Mouse (Mus musculus): ENCODE data around the gene Tspan11. TPM values are rescaled to one million over a fixed set of nuclear protein-coding genes. Genes with fewer than 3 reads are reported as not detected.

Gene Tspan11
- total RNA-seq, 2 experiments from 2014 or later = not detected

DNA sequence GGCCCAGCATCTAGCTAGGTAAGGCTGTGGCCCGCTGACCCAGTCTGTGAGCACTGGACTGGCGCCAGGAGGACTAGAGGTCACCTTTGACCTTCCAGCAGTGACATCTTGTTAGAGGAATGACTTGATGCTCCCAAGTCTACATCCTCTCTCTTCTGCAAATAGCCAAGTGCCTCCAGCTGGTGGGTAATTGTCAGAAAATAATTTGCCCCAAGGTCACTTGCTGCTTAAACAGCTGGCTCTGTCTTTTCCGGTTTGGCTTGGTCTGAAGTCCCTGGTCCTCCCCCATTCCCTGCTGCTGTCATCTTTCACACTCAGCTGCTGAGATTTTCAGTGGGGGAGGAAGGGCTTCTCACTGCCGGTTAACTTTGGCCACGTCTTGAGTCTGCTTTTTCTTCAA lies 45.3 kb downstream of the Tspan11 start:
- no peak for ATAC-seq (replicated peaks; ENCODE audit: poor library complexity)

DNA sequence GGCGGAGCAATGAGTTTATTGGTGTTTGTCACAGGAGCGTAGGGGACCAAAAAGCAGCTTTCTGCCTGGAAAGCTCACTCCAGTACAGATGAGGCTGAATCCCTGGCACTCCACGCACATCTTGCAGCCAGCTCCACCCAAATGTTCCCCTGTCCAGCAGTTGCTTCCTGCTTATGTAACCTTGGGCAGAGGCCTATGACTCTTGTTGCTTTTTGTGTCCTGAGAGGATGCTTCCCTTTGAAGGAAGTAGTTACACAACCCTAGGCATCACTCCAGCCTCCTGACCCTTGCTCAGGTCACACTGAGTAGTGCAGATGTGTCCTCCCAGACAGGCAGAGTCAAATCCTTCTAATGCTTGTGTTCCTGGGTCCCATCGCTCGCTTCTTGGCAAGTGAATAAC lies 46.5 kb downstream of the Tspan11 start:
- ATAC-seq (replicated peaks; ENCODE audit: poor library complexity) = no peak

DNA sequence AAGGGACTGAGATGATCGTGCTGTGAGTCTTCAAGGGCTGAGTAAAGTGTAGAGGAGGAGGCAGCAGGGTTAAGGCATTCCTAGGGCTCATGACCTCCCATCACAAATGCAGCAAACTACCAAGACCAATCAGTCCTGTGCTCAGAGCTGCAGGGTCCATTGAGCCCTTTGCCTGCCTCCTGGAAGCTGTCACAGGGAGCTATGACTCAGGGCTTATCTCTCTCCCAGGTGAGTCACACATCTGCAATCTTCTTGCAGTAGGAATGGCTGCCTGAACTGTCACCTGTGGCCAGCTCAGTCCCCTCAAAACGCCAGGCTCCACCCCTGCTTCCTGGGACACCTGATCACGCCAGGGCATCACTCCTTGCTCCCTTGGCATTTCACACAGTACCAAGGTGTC lies 47.7 kb downstream of the Tspan11 start:
- ATAC-seq (replicated peaks; ENCODE audit: poor library complexity) = no peak

DNA sequence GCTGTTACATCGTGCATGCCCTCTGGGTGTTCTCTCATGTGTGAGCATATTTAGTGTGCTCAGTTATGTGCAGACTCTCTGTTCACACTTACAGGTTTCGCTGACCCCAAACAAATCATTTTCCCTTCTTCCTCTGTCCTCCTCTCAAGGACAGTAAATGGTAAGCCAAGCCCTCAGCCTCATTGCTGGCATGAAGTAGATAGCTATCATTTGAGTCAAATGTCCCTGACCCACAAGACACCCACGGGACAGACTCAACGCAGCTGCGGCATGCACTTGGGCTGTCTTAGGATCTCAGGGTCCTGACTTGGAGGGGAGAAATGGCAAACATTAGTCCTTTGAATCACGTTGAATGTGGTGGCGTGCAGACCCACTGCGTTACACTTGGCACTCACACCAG lies 55.0 kb downstream of the Tspan11 start:
- ATAC-seq (replicated peaks; ENCODE audit: poor library complexity) = no peak

DNA sequence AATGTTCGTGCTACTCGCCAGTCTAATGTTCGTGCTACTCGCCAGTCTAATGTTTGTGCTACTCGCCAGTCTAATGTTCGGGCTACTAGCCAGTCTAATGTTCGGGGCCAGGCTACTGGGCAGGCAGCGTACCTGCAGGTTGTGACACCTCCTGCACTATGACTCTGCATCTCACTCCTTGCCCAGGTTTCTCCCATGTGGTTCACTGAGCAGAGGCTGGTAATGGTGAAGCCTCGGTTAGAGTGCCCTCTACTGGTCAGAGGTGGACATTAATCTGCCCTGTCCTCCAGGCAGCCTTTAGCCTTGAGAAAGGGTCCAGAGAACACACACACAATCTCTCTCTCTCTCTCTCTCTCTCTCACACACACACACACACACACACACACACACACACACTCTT lies 58.3 kb downstream of the Tspan11 start:
- peak; percentile 93 for ATAC-seq (replicated peaks; ENCODE audit: poor library complexity)

DNA sequence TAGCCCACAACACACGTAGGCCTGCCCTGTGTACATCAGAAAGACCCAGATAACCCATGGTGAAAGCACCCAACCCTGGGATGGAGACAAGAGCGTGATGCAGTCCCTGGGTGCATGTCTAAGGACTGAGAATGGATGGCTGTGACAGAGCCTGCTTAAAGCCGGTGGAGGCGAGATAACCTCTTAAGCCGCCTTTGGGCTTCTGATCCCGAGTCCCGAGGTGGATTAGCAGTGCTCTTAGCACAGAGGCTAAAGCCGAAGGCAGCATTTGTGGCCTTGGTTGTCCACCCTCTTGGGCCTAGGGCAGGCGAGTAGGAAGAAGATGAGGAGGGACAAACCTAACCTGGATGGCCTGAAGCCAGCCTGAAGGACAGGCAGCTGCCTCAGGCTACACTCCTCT lies 61.3 kb downstream of the Tspan11 start:
- no peak for ATAC-seq (replicated peaks; ENCODE audit: poor library complexity)

DNA sequence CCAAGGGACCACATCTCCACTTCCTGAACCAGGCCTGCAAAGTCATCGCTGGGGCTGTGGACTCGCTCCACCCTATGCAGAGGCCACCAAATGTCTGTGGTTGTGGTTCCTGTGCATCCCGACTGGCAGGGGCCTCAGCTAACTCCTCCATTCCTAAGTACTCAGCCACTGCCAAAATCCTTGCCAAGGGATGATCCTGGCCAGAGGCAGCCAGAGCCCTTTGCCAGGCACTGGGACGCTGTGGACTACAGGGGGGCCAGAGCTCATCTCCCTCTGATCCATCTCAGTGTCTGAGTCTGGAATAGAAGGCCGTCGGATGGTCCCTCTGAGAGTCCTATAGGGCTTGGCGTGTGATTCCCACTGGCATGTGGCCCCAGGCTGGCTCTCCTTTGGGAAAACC lies 62.5 kb downstream of the Tspan11 start:
- ATAC-seq (replicated peaks; ENCODE audit: poor library complexity) = no peak

DNA sequence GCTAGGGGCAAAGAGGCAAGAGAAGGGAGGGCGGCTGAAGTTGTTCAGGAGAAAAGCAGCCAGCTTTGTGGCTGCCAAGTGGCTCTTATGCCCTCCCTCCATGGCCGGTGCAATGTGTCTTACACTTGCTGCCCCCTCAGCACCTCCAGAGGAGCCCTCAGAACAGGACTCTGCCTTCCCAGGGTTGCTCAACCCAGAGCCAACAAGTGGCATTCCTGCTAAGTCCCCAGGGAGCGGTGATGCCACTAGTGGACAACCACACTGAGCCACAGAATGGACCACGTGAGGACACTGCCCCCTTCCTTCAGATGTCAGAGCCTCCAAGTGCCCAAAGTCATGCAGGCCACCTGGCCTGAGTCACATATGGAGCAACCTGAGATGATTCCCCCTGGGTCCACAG lies 65.7 kb downstream of the Tspan11 start:
- ATAC-seq (replicated peaks; ENCODE audit: poor library complexity) = no peak

DNA sequence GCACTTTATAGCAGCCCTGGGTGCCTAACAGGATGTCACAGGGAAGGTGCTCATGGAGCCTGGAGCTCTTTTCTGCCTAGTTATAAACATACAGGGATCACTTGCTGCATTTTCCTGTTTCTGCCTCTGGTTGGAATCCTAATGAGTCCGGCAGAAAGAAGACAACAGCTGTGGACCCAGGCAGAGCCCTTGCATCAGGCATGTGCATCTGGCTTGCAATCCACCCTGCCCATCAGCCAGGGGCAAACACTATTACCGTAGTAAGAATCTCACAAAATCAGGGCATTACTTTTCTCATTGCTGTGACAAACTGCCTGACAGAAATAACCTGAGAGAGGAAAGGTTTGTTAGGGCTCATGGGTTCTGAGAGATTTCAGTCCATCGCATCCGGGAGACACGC lies 68.8 kb downstream of the Tspan11 start:
- ATAC-seq (replicated peaks; ENCODE audit: poor library complexity) = no peak

DNA sequence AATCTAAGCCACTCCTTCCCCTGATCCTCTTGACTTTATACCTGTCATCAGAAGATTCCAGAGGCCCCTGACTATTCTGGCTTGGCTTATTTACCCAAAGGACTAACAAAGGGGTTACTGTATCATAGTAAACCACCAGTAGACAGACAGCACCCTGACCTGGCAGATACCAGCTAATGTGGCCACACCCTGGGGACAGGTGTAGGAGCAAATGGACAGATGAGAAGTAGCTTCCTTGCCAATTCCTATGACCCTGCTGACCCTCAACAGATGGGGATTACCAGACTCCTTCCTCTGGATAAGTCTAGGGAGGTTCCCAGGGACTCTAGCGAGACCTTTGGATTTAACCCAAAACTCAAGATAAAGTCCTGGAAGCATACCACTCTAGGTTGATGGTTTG lies 72.8 kb downstream of the Tspan11 start:
- no peak for ATAC-seq (replicated peaks; ENCODE audit: poor library complexity)

DNA sequence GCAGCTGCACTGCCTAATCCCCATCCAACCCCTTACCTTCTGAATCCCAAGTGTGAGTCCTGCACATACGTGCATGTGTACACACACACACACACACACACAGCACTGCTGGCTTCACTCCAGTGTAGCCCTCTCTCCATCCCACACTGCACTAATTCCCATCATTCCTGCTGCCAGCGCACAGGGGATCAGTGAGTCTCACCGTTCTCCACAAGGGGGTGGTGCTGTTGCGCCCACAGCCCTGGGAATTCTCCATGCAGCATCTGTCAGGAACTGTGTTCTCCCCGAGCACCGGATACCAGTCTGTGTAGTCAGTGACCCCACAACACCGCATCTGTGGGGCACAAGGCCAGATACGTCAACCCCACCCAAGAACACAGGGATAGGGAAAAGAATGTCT lies 78.1 kb downstream of the Tspan11 start:
- no peak for ATAC-seq (replicated peaks; ENCODE audit: poor library complexity)

DNA sequence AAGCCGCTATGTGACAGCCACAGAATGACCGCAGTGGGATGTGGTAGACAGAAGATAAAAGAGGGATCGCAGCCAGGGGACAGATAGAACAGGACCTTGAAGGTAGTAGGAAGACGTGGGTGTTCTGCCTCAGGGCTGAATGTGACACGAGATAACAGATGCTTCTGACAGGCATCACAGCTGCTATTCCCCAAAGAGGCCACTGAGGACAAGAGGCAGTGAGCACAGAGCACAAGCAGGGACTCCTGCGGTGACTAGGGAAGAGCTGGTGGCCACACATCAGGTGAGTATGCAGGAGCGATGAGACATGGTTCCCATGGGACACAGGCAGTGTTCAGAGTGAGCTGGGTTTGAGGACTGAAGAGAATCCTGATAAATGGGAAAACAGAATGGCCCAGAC lies 82.3 kb downstream of the Tspan11 start:
- ATAC-seq (replicated peaks; ENCODE audit: poor library complexity) = no peak

DNA sequence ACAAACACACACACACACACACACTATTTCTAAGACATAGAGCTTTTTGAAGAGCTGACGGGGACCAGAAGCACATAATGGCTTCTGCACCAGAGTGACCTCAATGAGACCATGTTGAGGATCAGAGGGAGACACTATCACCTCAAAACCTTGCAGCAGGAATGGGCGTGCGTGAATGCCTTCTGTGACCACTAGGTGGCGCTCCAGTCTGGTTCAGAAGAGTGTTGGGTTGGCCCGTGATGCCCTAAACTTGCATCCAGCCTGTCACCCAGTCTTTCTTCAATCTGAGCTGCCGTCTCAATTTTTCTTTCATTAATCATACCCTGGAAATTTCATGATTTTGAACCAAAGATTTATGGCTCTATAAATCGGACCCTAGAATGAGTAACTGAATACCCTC lies 82.7 kb downstream of the Tspan11 start:
- peak; percentile 81 for ATAC-seq (replicated peaks; ENCODE audit: poor library complexity)

DNA sequence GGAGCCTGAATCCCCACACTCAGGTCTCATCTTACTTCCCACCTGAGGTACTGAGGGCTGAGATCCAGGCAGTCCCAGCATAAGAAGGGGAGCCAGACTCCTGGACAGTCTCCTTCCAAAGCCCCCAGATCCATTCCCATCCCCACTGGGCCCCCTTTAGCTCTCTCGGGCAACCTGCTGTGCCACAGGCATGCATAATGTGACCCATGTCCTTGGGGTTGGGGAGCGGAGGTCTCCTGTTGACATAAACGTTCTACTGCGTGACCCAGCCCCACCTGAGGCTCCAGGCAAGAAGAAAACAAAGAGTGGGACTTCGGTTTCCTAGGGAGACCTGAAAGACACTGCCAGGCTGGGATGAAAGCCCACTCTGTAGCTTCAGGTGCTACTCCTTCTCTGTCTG lies 83.5 kb downstream of the Tspan11 start:
- ATAC-seq (replicated peaks; ENCODE audit: poor library complexity) = no peak

DNA sequence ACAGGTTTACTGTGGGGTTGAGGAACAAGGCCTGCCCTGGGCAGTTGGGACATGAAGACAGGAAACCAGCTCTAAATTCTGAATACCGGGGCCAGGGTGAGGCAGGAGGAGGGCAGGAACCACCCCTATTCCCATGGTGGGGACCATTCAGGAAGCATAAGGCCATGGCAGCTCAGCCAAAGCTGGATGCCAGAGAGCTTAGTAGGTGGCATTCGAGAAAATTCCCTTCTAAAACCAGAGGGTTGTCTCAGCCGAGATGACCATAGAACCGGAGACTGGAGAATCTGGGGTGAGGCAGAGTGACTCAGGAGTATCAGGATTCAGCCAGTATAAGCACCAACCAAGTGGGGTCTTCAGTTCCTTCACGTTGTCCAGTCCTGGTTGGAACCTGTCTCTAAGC lies 84.5 kb downstream of the Tspan11 start:
- ATAC-seq (replicated peaks; ENCODE audit: poor library complexity) = no peak

DNA sequence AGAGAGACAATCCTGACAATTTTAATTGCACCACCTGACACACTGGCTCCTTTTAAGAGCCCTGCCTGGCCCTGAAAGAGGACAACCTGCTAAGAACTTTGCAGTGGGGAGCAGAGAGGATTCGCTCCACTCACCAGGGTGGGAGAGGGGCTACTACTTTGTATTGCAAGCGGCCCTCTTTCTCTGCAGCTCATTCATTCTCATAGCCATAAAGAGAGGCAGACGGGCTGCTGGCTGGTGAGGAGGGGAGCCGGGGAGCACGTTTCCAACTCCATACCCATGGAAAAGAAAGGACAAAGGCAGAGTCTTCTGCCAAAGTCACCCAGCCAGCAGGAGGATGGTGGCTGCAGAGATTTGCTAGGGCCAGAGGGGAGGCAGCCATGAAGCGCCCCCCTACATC lies 86.2 kb downstream of the Tspan11 start:
- ATAC-seq (replicated peaks; ENCODE audit: poor library complexity) = no peak

DNA sequence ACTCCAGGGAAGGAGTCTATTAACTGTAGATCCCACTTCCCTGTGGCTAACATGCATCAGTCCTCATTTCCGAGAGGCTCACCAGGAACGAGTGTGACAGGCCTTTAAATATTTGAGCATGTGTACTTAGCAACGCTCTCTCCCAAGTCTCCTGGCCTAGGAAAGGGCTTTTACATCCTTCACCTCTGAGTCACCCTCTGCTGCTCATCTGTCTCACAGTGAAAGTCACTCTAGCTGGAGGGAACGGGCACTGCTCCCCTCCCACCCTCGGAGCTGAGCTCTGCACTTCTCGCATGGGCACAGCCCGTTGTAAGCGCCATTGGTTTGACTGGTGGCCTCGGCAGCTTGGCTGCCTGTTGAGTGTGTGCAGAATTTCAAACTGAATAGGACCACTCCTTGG lies 86.6 kb downstream of the Tspan11 start:
- no peak for ATAC-seq (replicated peaks; ENCODE audit: poor library complexity)

DNA sequence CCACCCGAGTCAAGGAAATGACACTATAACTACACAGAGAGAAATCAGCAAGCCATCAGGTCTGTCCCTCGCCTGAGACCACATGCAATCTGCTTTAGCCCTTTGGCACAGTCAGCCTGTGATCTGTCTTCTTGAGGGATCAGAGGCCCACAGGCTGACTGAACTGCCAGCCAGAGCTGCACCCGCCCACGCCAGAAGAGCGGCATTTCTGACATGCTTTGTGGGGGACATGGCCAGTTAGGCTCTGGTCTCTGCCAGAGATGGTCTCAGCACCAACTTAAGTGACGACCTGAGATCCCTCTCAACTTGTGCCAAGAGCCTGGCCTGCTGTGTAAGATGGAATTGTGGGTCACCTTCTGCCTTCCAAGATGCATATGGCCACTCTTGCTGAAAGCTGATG lies 89.3 kb downstream of the Tspan11 start:
- ATAC-seq (replicated peaks; ENCODE audit: poor library complexity) = no peak

DNA sequence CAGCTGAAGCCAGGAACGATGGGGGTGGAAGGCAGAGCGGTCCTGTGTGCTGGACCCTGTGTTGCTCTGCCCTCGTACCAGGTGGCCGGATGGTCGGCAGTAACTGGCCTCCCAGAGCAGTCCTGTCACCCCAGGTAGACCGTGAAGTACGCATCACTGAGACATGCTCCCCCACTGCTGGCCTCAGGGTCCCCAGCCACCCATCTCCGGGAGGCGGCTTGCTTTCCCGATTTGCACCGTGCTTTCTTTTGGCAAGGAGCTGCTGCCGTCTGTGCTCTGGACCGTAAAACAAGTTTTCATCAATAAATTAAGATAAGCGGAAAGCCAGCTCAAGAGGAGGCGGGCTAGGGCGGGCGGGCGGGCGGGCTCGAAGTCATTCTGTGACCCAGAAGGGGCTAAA lies 91.6 kb downstream of the Tspan11 start:
- ATAC-seq (replicated peaks; ENCODE audit: poor library complexity) = no peak

DNA sequence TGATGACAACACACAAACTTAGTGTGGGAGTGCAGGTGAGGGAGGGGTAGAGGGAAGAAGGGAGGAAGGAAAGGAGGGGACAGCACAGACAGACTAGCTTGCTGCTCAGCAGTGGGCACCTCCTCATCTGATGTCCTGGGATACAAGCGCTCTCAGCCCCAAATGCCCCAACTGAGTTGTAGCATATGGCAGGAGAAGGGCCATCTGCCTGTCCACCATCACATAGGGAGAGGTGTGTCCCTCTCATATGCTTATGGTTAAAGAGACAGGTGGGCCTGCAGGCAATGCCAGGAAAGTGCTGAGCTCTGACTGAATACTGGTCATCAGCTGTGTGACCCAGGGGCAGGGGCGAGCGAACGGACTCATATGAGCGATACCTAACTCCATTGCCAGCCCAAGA lies 92.4 kb downstream of the Tspan11 start:
- ATAC-seq (replicated peaks; ENCODE audit: poor library complexity) = no peak

DNA sequence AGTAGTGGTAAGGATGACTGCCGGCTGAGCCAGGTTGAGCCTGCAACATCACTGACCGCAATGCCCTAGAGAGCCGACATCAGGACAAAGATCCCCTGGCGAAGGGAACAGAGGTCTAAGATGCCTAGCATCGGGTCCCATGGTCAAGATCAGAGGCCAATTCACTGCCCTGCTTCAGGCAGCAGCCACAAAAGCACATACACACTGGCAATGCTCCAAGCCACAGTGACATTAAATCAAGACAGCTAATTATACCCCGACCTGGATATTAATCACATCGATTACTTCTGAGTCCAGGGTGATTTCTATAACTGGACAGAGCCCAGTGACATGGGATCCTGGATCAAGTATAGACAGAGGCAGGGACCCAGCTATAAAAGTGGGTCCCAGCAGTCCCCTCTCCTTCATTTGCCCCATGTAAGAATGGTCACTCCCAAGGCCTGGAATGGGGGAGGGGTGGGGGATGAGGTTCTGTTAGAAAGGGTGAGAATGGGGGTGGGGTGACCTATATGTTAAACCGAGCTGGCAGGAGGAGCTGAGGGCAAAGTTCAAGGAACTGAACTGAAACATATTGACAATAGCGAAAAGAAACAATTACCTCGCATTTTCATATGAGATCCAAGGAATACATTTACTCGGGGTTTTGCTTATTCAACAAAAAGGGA lies 93.1 kb downstream of the Tspan11 start:
- ATAC-seq (replicated peaks; ENCODE audit: poor library complexity) = no peak

DNA sequence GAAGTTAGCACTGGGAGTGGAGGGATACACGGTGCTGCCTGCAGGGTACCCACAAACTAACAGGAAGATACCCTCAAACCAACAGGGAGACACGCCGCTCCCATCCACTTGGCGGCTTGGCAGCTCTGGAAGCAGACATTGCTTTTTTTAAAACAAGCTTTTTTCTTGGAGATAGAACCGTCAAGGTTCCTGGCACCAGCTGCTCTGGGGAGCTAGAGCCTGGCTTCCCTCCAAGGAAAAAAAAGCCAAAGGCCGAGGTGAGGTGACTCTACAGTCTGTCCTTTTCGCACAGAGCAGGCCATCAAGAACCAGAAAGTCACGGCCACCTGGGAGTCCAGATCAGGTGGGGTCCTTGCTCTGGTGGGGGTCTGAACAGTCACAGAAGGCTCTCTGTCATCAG lies 93.8 kb downstream of the Tspan11 start:
- no peak for ATAC-seq (replicated peaks; ENCODE audit: poor library complexity)

DNA sequence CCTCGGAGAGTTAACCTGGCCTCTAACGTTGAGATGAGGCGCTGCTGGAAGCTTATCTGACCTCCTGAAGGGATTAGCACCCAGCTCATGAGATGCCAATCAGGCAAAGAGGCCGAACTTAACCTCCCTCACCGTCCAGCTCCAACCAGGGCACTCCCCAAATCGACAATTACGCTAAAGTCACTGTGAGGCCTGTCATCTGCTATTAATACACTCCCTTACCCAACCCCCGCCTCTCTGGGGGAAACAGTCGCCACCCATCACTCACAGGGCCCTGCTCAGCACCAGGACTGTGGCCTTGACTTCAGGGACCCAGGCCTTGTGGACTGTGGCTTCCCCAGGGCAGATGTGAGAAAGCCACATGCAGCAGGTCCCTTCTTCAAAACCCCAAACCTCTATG lies 99.0 kb downstream of the Tspan11 start:
- ATAC-seq (replicated peaks; ENCODE audit: poor library complexity) = no peak

DNA sequence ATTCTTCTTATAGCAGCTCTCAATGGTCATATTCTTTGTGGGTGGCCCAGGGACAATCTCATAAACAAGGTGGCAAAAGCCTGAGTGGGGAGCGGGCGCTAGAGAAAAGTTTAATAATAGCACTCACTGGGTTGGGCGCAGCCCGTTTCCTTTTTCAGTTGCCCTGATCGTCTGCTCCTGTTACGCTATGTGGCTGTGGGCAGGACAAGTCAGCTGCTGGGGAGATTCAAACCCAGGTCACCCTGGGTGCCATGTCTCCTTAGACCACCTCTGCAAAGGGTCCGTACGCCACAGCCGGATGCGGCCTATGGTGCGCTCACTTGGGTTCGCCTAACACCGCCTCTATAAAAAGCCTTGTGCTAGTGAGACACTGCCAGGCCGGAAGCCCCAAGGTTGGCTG lies 100.0 kb downstream of the Tspan11 start:
- ATAC-seq (replicated peaks; ENCODE audit: poor library complexity) = no peak

Measured in megakaryocyte progenitor cell, adult 5-6 weeks (primary cell).